Mouse (Mus musculus) kidney, embryonic 15.5 days (tissue): Measurements from ENCODE around the gene Smchd1. TPM values are rescaled to one million over a fixed set of nuclear protein-coding genes. Genes with fewer than 3 reads are reported as not detected.
"Not testable (repeated sequence)": the region's sequence is repeated elsewhere in the genome, so short reads cannot be mapped to it uniquely, and the experiment has no call there.

Source experiments
- ATAC-seq: fragments of 200-750 bp; cut with Nextera tagmentation; replicated peaks from 2 replicates; pipeline ENCODE4 v1.8.0; 2017; ENCODE audit warnings: moderate TSS enrichment; ENCODE audit not compliant: low FRiP score
- H3K27ac ChIP-seq: fragments of 300-500 bp; sonication (generic); 2 replicates; pipeline ENCODE4 v1.5.1; 2015; ENCODE audit warnings: mild to moderate bottlenecking, inconsistent platforms
- H3K27me3 ChIP-seq: fragments of 300-500 bp; sonication (generic); 2 replicates; pipeline ENCODE4 v1.6.1; 2015; ENCODE audit warnings: inconsistent platforms
- H3K36me3 ChIP-seq: fragments of 300-500 bp; sonication (generic); 2 replicates; pipeline ENCODE4 v1.6.1; 2015; ENCODE audit warnings: inconsistent platforms
- H3K4me1 ChIP-seq: fragments of 300-500 bp; sonication (generic); 2 replicates; pipeline ENCODE4 v1.6.1; 2015; ENCODE audit warnings: inconsistent platforms
- H3K4me2 ChIP-seq: fragments of 300-500 bp; sonication (generic); 2 replicates; pipeline ENCODE4 v1.6.1; 2015; ENCODE audit warnings: moderate library complexity, mild to moderate bottlenecking, inconsistent platforms
- H3K4me3 ChIP-seq: fragments of 300-500 bp; sonication (generic); replicated peaks from 2 replicates; pipeline ENCODE4 v1.5.1; 2015; ENCODE audit warnings: mild to moderate bottlenecking, inconsistent platforms
- H3K9ac ChIP-seq: fragments of 300-500 bp; sonication (generic); 2 replicates; pipeline ENCODE4 v1.6.1; 2015; ENCODE audit warnings: mild to moderate bottlenecking, inconsistent platforms
- H3K9me3 ChIP-seq: fragments of 300-500 bp; sonication (generic); replicated peaks from 2 replicates; pipeline ENCODE4 v1.6.1; 2016; ENCODE audit warnings: inconsistent platforms
- WGBS: fragments of 180-500 bp; shearing (Covaris S2); methylation state at CpG from one replicate; pipeline ENCODE4 v1.1.7; 2015; ENCODE audit warnings: mixed read lengths; 5-methylcytosine and 5-hydroxymethylcytosine counted together
- polyA plus RNA-seq: library from polyadenylated mRNA; unstranded; fragments of >200 nt; fragmentation: Nextera tagmentation; extraction: Ambion mirVana; gene quantifications from 2 replicates; pipeline ENCODE4 v1.2.1, GENCODE M21; 2015

Smchd1 gene
- polyA plus RNA-seq, 1 experiment from 2014 or later, result 74.4 TPM

GRCm38 (mm10) chr17:71479381-71479901 lies 4.3 kb upstream of the Smchd1 start:
- Histone ChIP-seq H3K9ac (no peak overlapping the region), H3K4me3 (no peak overlapping the region), H3K4me1 (peaks cover 13% of the 10 kb centered on the region; the same call in 1 of the 2 replicates), H3K4me2 (no peak overlapping the region), H3K36me3 (no peaks in the 10 kb centered on the region), H3K27ac (no peak overlapping the region), H3K9me3 (no peaks in the 10 kb centered on the region), H3K27me3 (no peaks in the 10 kb centered on the region)
- WGBS, result 57% methylated on average over 5 of the region's 5 CpGs
- ATAC-seq, result no peak

GRCm38 (mm10) chr17:71477481-71477880 lies 2.3 kb upstream of the Smchd1 start:
- Histone ChIP-seq H3K9ac (no peak overlapping the region), H3K4me1 (peaks cover 23% of the 10 kb centered on the region), H3K4me2 (no peak overlapping the region), H3K36me3 (no peaks in the 10 kb centered on the region), H3K9me3 (no peaks in the 10 kb centered on the region), H3K27ac (no peak overlapping the region), H3K27me3 (no peaks in the 10 kb centered on the region), H3K4me3 (no peak overlapping the region)
- ATAC-seq, result no peak
- WGBS, result 95% methylated on average over 8 of the region's 8 CpGs

DNA sequence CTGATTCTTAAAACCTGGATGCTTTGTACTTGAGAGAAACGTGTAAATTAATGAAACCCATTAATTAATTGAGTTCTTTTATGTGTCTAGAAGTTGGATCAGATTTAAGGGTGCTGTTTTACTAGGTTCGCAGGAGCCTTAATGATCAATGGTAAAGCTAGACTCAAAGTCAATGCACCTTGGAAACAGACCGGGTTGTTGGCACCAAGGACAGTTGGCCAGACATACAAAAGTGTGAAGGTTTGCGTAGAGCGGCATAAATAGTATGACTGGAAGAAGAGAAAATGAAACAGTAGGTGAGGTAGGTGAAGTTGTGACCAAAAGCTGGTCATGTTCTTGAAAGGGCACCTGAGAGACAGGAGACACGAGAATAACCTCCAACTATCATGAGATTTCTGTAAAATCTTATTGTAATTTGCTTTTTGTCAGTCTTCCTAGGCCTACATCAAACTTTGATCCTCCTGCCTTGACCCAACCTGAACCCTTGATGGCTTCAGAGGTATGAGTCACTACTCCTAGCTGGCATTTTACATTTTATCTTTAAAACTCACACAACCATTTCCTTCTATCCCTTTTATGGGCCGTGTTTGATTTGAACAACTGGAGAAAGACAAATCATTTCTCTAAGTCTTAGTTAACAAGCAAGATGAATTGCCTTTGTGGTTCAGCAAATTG lies 1.3 kb upstream of the Smchd1 start:
- 70% methylated on average over 7 of the region's 7 CpGs for WGBS
- Histone ChIP-seq H3K27me3 (no peaks in the 10 kb centered on the region), H3K27ac (peak overlapping the region; percentile 100; the same call in 1 of the 2 replicates), H3K4me1 (peaks cover 23% of the 10 kb centered on the region), H3K4me3 (peak overlapping the region; percentile 98), H3K9me3 (no peaks in the 10 kb centered on the region), H3K4me2 (peak overlapping the region; percentile 79), H3K9ac (peak overlapping the region; percentile 92; the same call in 1 of the 2 replicates), H3K36me3 (no peaks in the 10 kb centered on the region)
- no peak for ATAC-seq

GRCm38 (mm10) chr17:71475705-71476089 lies 554 bp upstream of the Smchd1 start:
- Histone ChIP-seq H3K9ac (peak overlapping the region; percentile 92), H3K27me3 (no peaks in the 10 kb centered on the region), H3K4me2 (peak overlapping the region; percentile 79), H3K27ac (peak overlapping the region; percentile 100), H3K36me3 (no peaks in the 10 kb centered on the region), H3K9me3 (no peaks in the 10 kb centered on the region), H3K4me3 (peak overlapping the region; percentile 98), H3K4me1 (peaks cover 23% of the 10 kb centered on the region)
- peak; percentile 86 for ATAC-seq
- under 1% methylated on average over 31 of the region's 31 CpGs for WGBS

- H3K36me3 ChIP-seq, result no peaks in the 10 kb centered on the region
- peak overlapping the region; percentile 100 for H3K27ac ChIP-seq
- H3K4me3 ChIP-seq, result peak overlapping the region; percentile 98
- H3K9ac ChIP-seq, result peak overlapping the region; percentile 92
- 14% methylated on average over 8 of the region's 8 CpGs for WGBS
- peaks cover 26% of the 10 kb centered on the region for H3K4me1 ChIP-seq
- no peaks in the 10 kb centered on the region for H3K9me3 ChIP-seq
- H3K27me3 ChIP-seq, result no peaks in the 10 kb centered on the region
- ATAC-seq, result no peak
- peak overlapping the region; percentile 79 for H3K4me2 ChIP-seq
Observed at GRCm38 (mm10) chr17:71474128-71474527, 1.0 kb downstream of the Smchd1 start.

DNA sequence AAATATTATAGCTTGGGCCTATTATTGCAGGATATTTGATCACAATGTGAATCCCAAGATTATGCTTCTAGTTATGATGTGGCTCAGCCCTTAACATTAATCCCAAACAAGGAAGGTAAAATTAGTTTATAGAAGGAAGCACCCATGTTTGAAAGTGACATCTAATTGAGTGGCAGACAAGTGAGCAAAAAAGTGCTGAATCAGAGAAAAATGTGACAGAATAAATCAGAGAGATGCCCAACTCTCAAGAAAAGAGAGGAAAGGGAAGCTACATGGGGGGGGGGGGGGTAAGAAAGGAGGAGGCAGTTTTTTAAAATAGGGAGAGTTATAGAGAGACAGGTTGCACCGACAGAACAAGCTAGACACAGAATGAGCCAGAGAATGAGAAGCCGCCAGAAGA lies 3.9 kb downstream of the Smchd1 start:
- no peak overlapping the region for H3K4me3 ChIP-seq
- no peak overlapping the region for H3K27ac ChIP-seq
- peaks cover 23% of the 10 kb centered on the region for H3K4me1 ChIP-seq
- no peak overlapping the region for H3K9ac ChIP-seq
- no peaks in the 10 kb centered on the region for H3K36me3 ChIP-seq
- H3K9me3 ChIP-seq, result no peaks in the 10 kb centered on the region
- no peaks in the 10 kb centered on the region for H3K27me3 ChIP-seq
- WGBS, result 85% methylated on average over 2 of the region's 2 CpGs
- no peak for ATAC-seq
- no peak overlapping the region for H3K4me2 ChIP-seq

DNA sequence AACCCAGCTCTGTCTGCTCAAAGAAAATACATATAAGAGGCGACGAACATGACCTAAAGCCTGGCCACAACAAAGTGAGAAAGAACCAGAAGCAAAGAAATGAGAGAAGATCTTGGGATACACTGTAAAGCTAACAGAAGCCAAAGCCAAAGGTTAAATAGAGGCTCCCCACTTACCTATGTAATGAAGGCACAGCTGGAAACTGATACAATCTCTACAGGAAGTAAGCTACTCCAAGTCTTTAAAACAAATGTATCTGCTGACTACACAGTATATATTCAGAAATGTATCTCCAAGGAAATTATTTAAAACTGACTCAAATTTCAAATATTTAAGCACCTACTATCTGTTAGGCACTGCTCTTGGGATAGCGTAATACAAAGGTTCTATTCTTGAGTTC lies 14.8 kb downstream of the Smchd1 start:
- Histone ChIP-seq H3K9me3 (no peaks in the 10 kb centered on the region), H3K27me3 (no peaks in the 10 kb centered on the region), H3K4me3 (no peak overlapping the region), H3K27ac (no peak overlapping the region), H3K36me3 (peaks cover 68% of the 10 kb centered on the region), H3K4me1 (no peaks in the 10 kb centered on the region), H3K4me2 (no peak overlapping the region), H3K9ac (no peak overlapping the region)
- WGBS, result 97% methylated on average over 3 of the region's 3 CpGs
- no peak for ATAC-seq

GRCm38 (mm10) chr17:71459818-71460217 lies 15.3 kb downstream of the Smchd1 start, which contains the start of gene Gm4707:
Gm4707 (minus strand) TSS chr17:71459918.
- H3K9me3 ChIP-seq, result no peaks in the 10 kb centered on the region
- H3K4me2 ChIP-seq, result no peak within 1 kb of the TSS
- H3K4me3 ChIP-seq, result no peak within 1 kb of the TSS
- WGBS, result 95% methylated on average over 2 of the region's 2 CpGs
- no peak within 1 kb of the TSS for H3K27ac ChIP-seq
- H3K36me3 ChIP-seq, result peaks cover 71% of the 10 kb centered on the region
- no peak within 1 kb of the TSS for H3K9ac ChIP-seq
- no peak for ATAC-seq
- no peaks in the 10 kb centered on the region for H3K4me1 ChIP-seq
- H3K27me3 ChIP-seq, result no peaks in the 10 kb centered on the region

DNA sequence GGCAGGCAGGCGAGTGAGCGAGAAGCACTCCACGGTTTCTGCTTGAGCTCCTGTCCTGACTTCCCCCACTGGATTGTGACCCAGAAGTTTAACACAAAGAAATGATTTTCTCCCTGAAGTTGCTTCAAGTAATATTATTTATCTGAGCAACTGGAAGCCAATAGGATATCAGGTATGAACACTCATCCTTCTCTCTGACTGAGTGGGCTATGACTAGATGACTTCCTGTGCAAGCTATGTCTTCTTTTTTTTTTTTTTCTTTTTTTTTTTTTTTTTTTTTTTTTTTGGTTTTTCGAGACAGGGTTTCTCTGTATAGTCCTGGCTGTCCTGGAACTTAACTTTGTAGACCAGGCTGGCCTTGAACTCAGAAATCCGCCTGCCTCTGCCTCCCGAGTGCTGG lies 17.8 kb downstream of the Smchd1 start:
- H3K27ac ChIP-seq, ATAC-seq, H3K9me3 ChIP-seq, H3K4me2 ChIP-seq, H3K4me3 ChIP-seq, H3K9ac ChIP-seq, H3K27me3 ChIP-seq, H3K4me1 ChIP-seq: not testable (repeated sequence)
- H3K36me3 ChIP-seq, result peaks cover 69% of the 10 kb centered on the region
- WGBS, result 91% methylated on average over 6 of the region's 6 CpGs

GRCm38 (mm10) chr17:71445191-71445590 lies 30.0 kb downstream of the Smchd1 start:
- WGBS, result 94% methylated on average over 6 of the region's 6 CpGs
- H3K9me3 ChIP-seq, result no peaks in the 10 kb centered on the region
- ATAC-seq, result no peak

GRCm38 (mm10) chr17:71444718-71445117 lies 30.4 kb downstream of the Smchd1 start:
- no peaks in the 10 kb centered on the region for H3K27me3 ChIP-seq
- H3K9me3 ChIP-seq, result no peaks in the 10 kb centered on the region
- H3K4me3 ChIP-seq, result no peak overlapping the region
- peaks cover 57% of the 10 kb centered on the region for H3K36me3 ChIP-seq
- H3K4me2 ChIP-seq, result no peak overlapping the region
- H3K9ac ChIP-seq, result no peak overlapping the region
- 81% methylated on average over 2 of the region's 2 CpGs for WGBS
- ATAC-seq, result no peak
- no peak overlapping the region for H3K27ac ChIP-seq
- no peaks in the 10 kb centered on the region for H3K4me1 ChIP-seq

More at GRCm38 (mm10) chr17:71445191-71445590, 30.0 kb downstream of the Smchd1 start:
- H3K4me2 ChIP-seq, result no peak overlapping the region
- no peak overlapping the region for H3K27ac ChIP-seq
- H3K4me1 ChIP-seq, result no peaks in the 10 kb centered on the region
- H3K4me3 ChIP-seq, result no peak overlapping the region
- H3K9ac ChIP-seq, result no peak overlapping the region
- H3K27me3 ChIP-seq, result no peaks in the 10 kb centered on the region
- H3K36me3 ChIP-seq, result peaks cover 55% of the 10 kb centered on the region

- Histone ChIP-seq H3K4me3 (no peak overlapping the region), H3K9me3 (no peaks in the 10 kb centered on the region), H3K9ac (no peak overlapping the region), H3K27me3 (no peaks in the 10 kb centered on the region), H3K36me3 (peaks cover 57% of the 10 kb centered on the region), H3K27ac (no peak overlapping the region), H3K4me2 (no peak overlapping the region), H3K4me1 (no peaks in the 10 kb centered on the region)
- no peak for ATAC-seq
- WGBS, result 92% methylated on average over 3 of the region's 3 CpGs
Observed at GRCm38 (mm10) chr17:71444126-71444525, 31.0 kb downstream of the Smchd1 start.
